Mouse (Mus musculus): ENCODE measurements around the gene Esp34.

The Esp34 gene

GRCm38 (mm10) chr17:38553892-38554291, at the start of gene Esp34:
TSS of gene Esp34 (plus strand) at chr17:38554192.
- no peak for DNase-seq (ENCODE audit: inconsistent age in 2 of 2, low spot score in 1 of 2)

GRCm38 (mm10) chr17:38562527-38562926, 8.5 kb downstream of the Esp34 start:
- DNase-seq (ENCODE audit: inconsistent age in 2 of 2, low spot score in 1 of 2) = no peak
